Mouse (Mus musculus) heart, embryonic 15.5 days (tissue): ENCODE data around the gene Cgnl1. TPM values are rescaled to one million over a fixed set of nuclear protein-coding genes. Genes with fewer than 3 reads are reported as not detected.
A peak's percentile ranks its signal among the peaks of the same experiment; 100 is the strongest.

ENCODE experiments used
- ATAC-seq: fragments of 200-750 bp; cut with Nextera tagmentation; replicated peaks from 2 replicates; pipeline ENCODE4 v1.8.0; 2017; ENCODE audit warnings: low read depth, moderate TSS enrichment; ENCODE audit not compliant: insufficient number of reproducible peaks, insufficient read depth, low FRiP score
- H3K27ac ChIP-seq: fragments of 300-500 bp; sonication (generic); 2 replicates; pipeline ENCODE4 v1.5.1; 2015; ENCODE audit warnings: mild to moderate bottlenecking, inconsistent platforms
- H3K27me3 ChIP-seq: fragments of 300-500 bp; sonication (generic); 2 replicates; pipeline ENCODE4 v1.6.1; 2015; ENCODE audit warnings: inconsistent platforms
- H3K36me3 ChIP-seq: fragments of 300-500 bp; sonication (generic); 2 replicates; pipeline ENCODE4 v1.6.1; 2015; ENCODE audit warnings: mild to moderate bottlenecking, inconsistent platforms
- H3K4me1 ChIP-seq: fragments of 300-500 bp; sonication (generic); replicated peaks from 2 replicates; pipeline ENCODE4 v1.6.1; 2015; ENCODE audit warnings: inconsistent platforms
- H3K4me2 ChIP-seq: fragments of 300-500 bp; sonication (generic); 2 replicates; pipeline ENCODE4 v1.6.1; 2015; ENCODE audit warnings: inconsistent platforms, mild to moderate bottlenecking, moderate library complexity
- H3K4me3 ChIP-seq: fragments of 300-500 bp; sonication (generic); 2 replicates; pipeline ENCODE4 v1.5.1; 2015; ENCODE audit warnings: mild to moderate bottlenecking, inconsistent platforms
- H3K9ac ChIP-seq: fragments of 300-500 bp; sonication (generic); 2 replicates; pipeline ENCODE4 v1.6.1; 2015; ENCODE audit warnings: mild to moderate bottlenecking, inconsistent platforms
- H3K9me3 ChIP-seq: fragments of 300-500 bp; sonication (generic); replicated peaks from 2 replicates; pipeline ENCODE4 v1.6.1; 2016; ENCODE audit warnings: inconsistent platforms
- WGBS: fragments of 180-500 bp; shearing (Covaris S2); methylation state at CpG from one replicate; pipeline ENCODE4 v1.1.7; 2015; ENCODE audit warnings: mixed read lengths; 5-methylcytosine and 5-hydroxymethylcytosine counted together
- polyA plus RNA-seq: library from polyadenylated mRNA; unstranded; fragments of >200 nt; fragmentation: Nextera tagmentation; extraction: Ambion mirVana; gene quantifications from 2 replicates; pipeline ENCODE4 v1.2.1, GENCODE M21; 2015

Gene Cgnl1
- polyA plus RNA-seq, 1 experiment from 2014 or later = 32.7 TPM

DNA sequence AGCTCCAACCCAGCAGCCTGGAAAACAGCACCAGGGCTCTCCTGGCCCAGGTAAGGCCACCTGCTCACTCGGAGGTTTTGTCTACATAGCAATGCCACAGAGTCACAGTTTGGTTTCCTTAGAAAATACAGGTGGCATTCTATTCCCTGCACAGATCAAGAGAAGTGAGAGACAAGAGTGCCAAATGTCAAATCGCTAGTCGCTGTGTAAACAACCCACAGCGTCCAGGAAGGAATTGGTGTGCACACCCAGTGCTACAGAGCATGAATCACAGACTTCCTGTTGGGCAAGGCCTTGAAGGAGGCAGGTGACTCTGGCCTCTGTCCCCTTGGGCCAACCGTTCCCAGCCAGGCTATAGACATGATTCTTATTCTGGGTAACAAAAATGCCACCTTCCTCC, 103.8 kb downstream of the Cgnl1 start:
- Histone ChIP-seq H3K9ac (no peak overlapping the region), H3K4me1 (peaks cover 58% of the 10 kb centered on the region), H3K36me3 (peaks cover 5% of the 10 kb centered on the region; the same call in 1 of the 2 replicates), H3K4me2 (no peak overlapping the region), H3K4me3 (no peak overlapping the region), H3K27ac (peak overlapping the region; percentile 64), H3K27me3 (no peaks in the 10 kb centered on the region), H3K9me3 (no peaks in the 10 kb centered on the region)
- 53% methylated on average over 5 of the region's 5 CpGs for WGBS
- ATAC-seq = peak; percentile 53

DNA sequence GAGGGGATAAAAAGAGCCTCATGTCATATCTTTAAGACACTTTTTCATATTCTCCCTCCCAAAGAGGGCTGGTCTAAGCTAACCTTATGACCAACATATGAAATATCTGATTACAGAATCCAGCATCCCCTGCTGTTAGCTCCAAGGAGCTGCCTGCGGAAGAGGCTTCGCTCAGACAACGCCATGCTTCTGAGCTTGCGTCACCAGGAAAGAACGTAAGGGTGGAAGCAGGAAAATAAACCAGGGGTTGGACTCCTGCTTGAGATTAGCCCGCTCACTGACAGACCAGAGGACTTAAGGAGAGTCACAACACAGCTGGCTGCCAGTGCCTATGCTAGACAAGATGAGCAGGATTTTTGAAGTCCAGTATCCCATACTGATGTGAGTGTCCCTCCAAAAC, 105.0 kb downstream of the Cgnl1 start:
- H3K9ac ChIP-seq = no peak overlapping the region
- 44% methylated on average over 6 of the region's 6 CpGs for WGBS
- no peaks in the 10 kb centered on the region for H3K9me3 ChIP-seq
- no peaks in the 10 kb centered on the region for H3K36me3 ChIP-seq
- H3K4me1 ChIP-seq = peaks cover 59% of the 10 kb centered on the region
- no peak overlapping the region for H3K4me3 ChIP-seq
- peak overlapping the region; percentile 64 for H3K27ac ChIP-seq
- ATAC-seq = 0 out of 2 replicates have a peak, but pooled peaks have one; percentile 32
- no peaks in the 10 kb centered on the region for H3K27me3 ChIP-seq
- no peak overlapping the region for H3K4me2 ChIP-seq

DNA sequence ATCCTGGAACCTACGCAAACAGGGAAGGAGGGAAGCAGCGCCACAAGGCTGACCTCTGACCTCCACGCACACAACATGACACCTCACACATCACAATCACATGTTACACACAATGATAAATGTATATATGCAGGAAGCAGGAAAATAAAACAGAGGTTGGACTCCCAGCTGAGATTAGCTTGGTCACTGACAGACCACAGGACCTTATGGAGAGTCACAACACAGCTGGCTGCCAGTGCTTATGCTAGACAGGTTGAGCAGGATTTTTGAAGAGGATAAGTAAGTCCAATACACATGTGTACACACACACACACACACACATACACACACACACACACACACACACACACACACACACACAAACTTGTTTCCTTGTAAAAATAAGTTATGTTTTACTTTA, 105.9 kb downstream of the Cgnl1 start:
- Histone ChIP-seq H3K9ac (no peak overlapping the region), H3K4me1 (peaks cover 61% of the 10 kb centered on the region), H3K9me3 (no peaks in the 10 kb centered on the region), H3K4me3 (no peak overlapping the region), H3K36me3 (no peaks in the 10 kb centered on the region), H3K4me2 (no peak overlapping the region), H3K27ac (no peak overlapping the region), H3K27me3 (no peaks in the 10 kb centered on the region)
- 75% methylated on average over 3 of the region's 3 CpGs for WGBS
- ATAC-seq = no peak

DNA sequence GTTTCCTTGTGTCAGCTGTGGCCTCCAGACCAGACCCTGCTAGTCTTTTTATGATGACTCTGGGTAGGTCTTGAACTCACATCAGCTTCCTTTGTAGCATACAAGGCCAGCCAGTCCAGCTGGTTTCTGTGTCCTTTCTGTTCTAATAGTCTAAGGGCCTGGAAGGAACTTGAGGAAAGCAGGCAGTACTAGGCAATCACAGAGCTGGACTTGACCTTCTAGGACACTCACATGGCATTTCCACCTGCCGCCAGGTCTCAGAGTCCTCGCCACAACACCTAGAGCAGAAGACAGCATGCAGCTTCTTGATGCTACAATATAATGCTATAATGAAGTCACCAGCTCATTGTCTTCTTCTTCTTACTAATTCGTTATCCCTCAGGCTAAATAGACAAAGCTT, 106.5 kb downstream of the Cgnl1 start:
- H3K27me3 ChIP-seq = no peaks in the 10 kb centered on the region
- no peak overlapping the region for H3K9ac ChIP-seq
- no peaks in the 10 kb centered on the region for H3K9me3 ChIP-seq
- H3K36me3 ChIP-seq = no peaks in the 10 kb centered on the region
- peaks cover 61% of the 10 kb centered on the region for H3K4me1 ChIP-seq
- no peak overlapping the region for H3K4me3 ChIP-seq
- no peak overlapping the region for H3K4me2 ChIP-seq
- ATAC-seq = no peak
- WGBS = 93% methylated on average over 3 of the region's 3 CpGs
- H3K27ac ChIP-seq = no peak overlapping the region

DNA sequence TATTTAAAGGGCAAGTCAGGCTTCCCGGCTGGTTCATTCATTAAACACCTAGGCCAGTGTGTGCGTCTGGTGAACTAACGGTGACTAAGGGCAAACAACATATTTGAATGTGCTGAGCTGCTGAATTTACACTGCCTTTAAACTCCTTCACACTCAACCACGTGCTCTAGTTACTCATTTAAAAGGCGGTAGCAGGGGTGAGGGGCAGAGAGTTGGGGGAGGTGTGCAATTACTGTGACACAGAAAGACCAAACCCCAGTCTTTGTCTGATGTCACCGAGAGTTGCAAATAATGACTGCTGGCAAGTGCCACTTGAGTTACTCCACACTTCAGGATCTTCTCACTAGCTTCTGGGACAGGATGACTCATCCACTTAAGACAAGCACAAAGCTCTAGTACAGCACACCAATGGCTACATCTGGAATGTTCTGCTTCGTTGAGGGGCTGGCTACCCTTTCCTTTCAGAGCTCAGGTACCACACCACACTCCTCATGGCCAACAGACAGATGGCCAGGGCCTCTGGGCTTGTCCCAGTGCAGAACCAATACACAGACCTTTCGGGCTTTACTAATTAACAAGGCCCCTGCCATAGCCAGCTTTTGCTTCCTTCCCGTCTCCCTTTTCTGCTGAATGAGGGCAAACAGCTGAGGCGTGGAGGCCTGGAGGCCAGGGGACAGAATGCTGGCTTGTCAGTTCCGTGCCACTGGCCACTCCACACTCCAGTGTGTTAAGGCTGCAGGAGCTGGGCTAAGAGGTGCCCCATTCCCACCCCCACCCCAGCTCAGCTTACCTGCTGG, 107.8 kb downstream of the Cgnl1 start:
- no peak overlapping the region for H3K4me2 ChIP-seq
- H3K9ac ChIP-seq = no peak overlapping the region
- WGBS = 41% methylated on average over 11 of the region's 11 CpGs
- no peaks in the 10 kb centered on the region for H3K9me3 ChIP-seq
- H3K27ac ChIP-seq = peak overlapping the region; percentile 63
- H3K36me3 ChIP-seq = no peaks in the 10 kb centered on the region
- H3K4me1 ChIP-seq = peaks cover 61% of the 10 kb centered on the region
- H3K27me3 ChIP-seq = no peaks in the 10 kb centered on the region
- peak; percentile 53 for ATAC-seq
- no peak overlapping the region for H3K4me3 ChIP-seq

DNA sequence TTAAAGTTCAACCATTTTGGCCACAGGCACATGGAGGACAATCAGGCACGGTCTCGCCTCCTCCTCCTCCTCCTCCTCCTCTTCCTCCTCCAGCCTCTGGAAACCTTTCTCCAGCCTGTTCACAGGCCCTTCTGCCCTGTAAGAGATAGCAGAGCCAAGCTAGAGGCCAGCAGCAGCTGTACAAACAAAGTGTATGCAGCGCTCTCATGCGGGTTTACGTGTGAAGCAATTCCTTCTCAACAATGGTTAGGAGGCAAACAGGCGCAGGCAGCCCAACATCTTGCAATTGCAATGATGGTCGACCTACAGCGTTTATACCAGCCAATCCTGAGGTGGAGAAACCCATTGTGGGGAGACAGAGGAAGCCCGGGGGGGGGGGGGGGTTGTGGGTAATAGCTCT, 110.9 kb downstream of the Cgnl1 start:
- Histone ChIP-seq H3K27ac (peak overlapping the region; percentile 71), H3K4me2 (no peak overlapping the region), H3K9ac (no peak overlapping the region), H3K27me3 (no peaks in the 10 kb centered on the region), H3K36me3 (no peaks in the 10 kb centered on the region), H3K9me3 (no peaks in the 10 kb centered on the region), H3K4me1 (peaks cover 40% of the 10 kb centered on the region), H3K4me3 (no peak overlapping the region)
- WGBS = 24% methylated on average over 9 of the region's 9 CpGs
- peak; percentile 72 for ATAC-seq

DNA sequence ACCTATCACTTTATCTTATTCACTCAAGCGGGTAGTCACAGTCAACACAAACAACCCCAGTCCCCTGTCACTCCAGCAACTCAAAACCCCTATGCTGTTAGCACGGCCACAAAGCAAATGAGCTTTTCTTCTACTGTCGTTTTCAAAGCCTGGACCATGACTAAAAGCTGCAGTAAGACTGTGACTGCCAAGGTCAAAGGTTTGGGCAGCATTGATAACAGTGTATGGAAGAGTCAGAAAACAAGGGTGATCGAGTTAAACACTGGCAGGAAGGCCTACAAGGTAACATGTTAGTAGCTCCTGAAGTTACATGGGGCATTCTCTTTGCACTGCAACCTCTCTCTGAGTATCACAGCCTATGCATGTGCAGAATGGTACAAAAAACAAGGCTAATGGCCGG, 111.7 kb downstream of the Cgnl1 start:
- Histone ChIP-seq H3K4me1 (peaks cover 41% of the 10 kb centered on the region), H3K9ac (no peak overlapping the region), H3K9me3 (no peaks in the 10 kb centered on the region), H3K4me3 (no peak overlapping the region), H3K36me3 (no peaks in the 10 kb centered on the region), H3K27me3 (no peaks in the 10 kb centered on the region), H3K27ac (peak overlapping the region; percentile 71), H3K4me2 (no peak overlapping the region)
- 61% methylated on average over 5 of the region's 5 CpGs for WGBS
- ATAC-seq = no peak

DNA sequence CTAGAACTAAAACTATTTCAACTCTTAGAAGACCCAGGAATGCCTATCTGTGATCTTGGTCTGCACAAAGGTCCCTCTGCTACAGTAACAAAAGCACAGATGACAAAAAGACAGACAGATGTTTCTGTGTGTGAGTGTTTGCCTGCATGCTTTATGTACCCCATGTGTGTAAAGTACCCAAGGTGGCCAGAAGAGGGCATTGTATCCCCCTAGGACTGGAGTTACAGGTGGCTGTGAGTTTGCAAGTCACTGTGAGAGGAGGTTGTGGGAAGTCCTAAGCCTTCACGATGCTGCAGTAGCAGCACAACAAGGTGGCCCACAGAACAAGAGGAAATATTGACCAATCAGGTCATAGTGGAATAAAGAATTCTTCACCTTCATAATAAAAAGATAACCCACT, 114.2 kb downstream of the Cgnl1 start:
- no peak overlapping the region for H3K4me2 ChIP-seq
- H3K4me3 ChIP-seq = no peak overlapping the region
- H3K4me1 ChIP-seq = peaks cover 26% of the 10 kb centered on the region
- H3K9me3 ChIP-seq = no peaks in the 10 kb centered on the region
- H3K27me3 ChIP-seq = no peaks in the 10 kb centered on the region
- no peak for ATAC-seq
- no peak overlapping the region for H3K9ac ChIP-seq
- H3K36me3 ChIP-seq = peaks cover 1% of the 10 kb centered on the region; the same call in 1 of the 2 replicates
- H3K27ac ChIP-seq = no peak overlapping the region
- 86% methylated on average over 1 of the region's 1 CpGs for WGBS

DNA sequence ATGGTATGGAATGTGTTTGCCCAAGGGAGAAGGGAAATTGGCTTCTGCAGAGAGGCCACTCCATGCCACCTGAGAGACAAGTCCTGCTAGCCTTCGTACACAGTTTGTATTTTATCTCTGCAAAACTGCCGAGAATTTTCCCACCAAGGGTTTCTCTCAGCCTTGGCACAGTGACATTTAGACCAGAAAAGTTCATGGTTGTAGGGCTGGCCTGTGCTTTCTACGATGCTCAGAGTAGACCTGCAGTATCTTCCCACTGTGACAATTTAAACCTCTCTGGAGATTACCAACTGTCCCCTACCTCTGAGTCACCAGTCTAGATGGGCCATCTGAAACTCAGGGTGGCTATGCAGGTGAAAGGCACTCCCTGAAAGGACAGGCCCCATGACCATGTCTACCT, 116.5 kb downstream of the Cgnl1 start:
- Histone ChIP-seq H3K4me2 (no peak overlapping the region), H3K27ac (no peak overlapping the region), H3K36me3 (peaks cover 12% of the 10 kb centered on the region; the same call in 1 of the 2 replicates), H3K27me3 (no peaks in the 10 kb centered on the region), H3K4me1 (peaks cover 9% of the 10 kb centered on the region), H3K9me3 (no peaks in the 10 kb centered on the region), H3K9ac (no peak overlapping the region), H3K4me3 (no peak overlapping the region)
- WGBS = 49% methylated on average over 3 of the region's 3 CpGs
- ATAC-seq = no peak

DNA sequence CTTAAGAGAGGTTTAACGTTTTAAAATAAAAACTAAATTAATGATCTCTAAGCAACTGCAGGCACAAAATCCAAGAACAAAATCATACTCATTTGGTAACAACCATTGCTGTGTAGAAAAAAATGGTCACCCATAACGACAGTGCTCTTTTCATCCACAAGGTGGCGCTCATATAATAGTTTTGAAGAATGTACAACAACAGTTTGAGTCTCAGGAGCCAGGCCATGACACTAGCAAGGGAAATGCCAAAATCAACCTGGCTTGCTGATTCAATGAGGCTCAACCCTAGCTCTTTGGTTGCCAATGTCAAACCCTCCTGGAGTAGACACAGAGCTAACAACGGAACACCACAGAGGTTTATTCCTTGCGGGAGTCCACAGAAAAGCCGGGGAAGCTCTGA, 125.3 kb downstream of the Cgnl1 start:
- H3K36me3 ChIP-seq = peaks cover 25% of the 10 kb centered on the region; the same call in 1 of the 2 replicates
- H3K4me1 ChIP-seq = 0 out of 2 replicates have a peak, but pooled peaks cover 2% of the 10 kb centered on the region
- no peak for ATAC-seq
- no peak overlapping the region for H3K4me3 ChIP-seq
- H3K27me3 ChIP-seq = no peaks in the 10 kb centered on the region
- 30% methylated on average over 6 of the region's 6 CpGs for WGBS
- no peak overlapping the region for H3K9ac ChIP-seq
- H3K4me2 ChIP-seq = no peak overlapping the region
- no peak overlapping the region for H3K27ac ChIP-seq
- no peaks in the 10 kb centered on the region for H3K9me3 ChIP-seq

DNA sequence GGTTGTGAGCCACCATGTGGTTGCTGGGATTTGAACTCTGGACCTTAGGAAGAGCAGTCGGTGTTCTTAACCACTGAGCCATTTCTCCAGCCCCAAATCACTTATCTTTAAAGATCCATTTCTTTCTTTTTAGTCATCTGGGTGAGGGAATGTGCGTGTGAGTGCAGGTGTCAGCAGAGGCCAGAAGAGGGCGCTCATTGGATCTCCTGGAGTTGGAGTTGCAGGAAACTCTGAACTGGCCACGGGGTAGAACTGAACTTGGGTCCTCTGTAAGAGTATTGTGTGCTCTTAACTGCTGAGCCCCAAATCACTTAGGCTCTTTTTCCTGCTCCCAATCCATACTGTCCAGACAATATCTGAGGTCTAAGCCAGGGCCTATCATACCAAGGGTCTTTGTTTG, 127.8 kb downstream of the Cgnl1 start:
- no peak overlapping the region for H3K4me3 ChIP-seq
- no peaks in the 10 kb centered on the region for H3K9me3 ChIP-seq
- no peak overlapping the region for H3K4me2 ChIP-seq
- 88% methylated on average over 4 of the region's 4 CpGs for WGBS
- 0 out of 2 replicates have a peak, but pooled peaks cover 6% of the 10 kb centered on the region for H3K4me1 ChIP-seq
- H3K9ac ChIP-seq = no peak overlapping the region
- no peaks in the 10 kb centered on the region for H3K27me3 ChIP-seq
- no peak for ATAC-seq
- H3K36me3 ChIP-seq = peaks cover 21% of the 10 kb centered on the region; the same call in 1 of the 2 replicates
- H3K27ac ChIP-seq = no peak overlapping the region

DNA sequence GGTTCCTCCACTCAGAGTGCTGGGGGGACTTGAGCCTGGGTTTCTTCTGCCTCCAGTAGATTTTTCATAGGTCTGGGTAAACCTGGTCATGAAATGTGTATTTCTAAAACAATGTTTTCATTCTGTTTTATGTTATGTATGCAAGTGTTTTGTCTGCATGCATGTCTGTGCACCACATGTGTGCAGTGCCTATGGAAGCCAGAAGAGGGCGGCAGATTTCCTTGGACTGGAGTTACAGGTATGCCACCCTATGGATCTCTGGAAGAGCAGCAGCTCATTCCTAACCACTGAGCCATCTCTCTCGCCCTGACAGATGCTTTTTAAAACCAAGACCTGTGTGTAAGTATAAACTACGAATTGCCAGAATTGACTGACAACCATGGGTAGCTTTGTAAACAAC, 129.1 kb downstream of the Cgnl1 start:
- Histone ChIP-seq H3K4me2 (no peak overlapping the region), H3K27me3 (no peaks in the 10 kb centered on the region), H3K27ac (no peak overlapping the region), H3K36me3 (peaks cover 21% of the 10 kb centered on the region; the same call in 1 of the 2 replicates), H3K4me1 (0 out of 2 replicates have a peak, but pooled peaks cover 6% of the 10 kb centered on the region), H3K4me3 (no peak overlapping the region), H3K9me3 (no peaks in the 10 kb centered on the region), H3K9ac (no peak overlapping the region)
- WGBS = 97% methylated on average over 3 of the region's 3 CpGs
- ATAC-seq = no peak
